Mouse (Mus musculus) hindbrain, postnatal 0 days (tissue): ENCODE results near the gene Gm17374. TPM values are rescaled to one million over a fixed set of nuclear protein-coding genes. Genes with fewer than 3 reads are reported as not detected.
"Not testable (repeated sequence)": the region's sequence is repeated elsewhere in the genome, so short reads cannot be mapped to it uniquely, and the experiment has no call there.

Source experiments
- ATAC-seq: fragments of 200-750 bp; cut with Nextera tagmentation; 2 replicates; pipeline ENCODE4 v1.8.0; 2017; ENCODE audit warnings: mild to moderate bottlenecking, moderate TSS enrichment, moderate library complexity
- DNase-seq: peaks from one replicate; pipeline ENCODE4 v3.0.0-alpha.2; 2015; ENCODE audit warnings: low spot score
- H3K27ac ChIP-seq: fragments of 300-500 bp; sonication (generic); 2 replicates; pipeline ENCODE4 v1.5.1; 2014; ENCODE audit warnings: mild to moderate bottlenecking
- H3K27me3 ChIP-seq: fragments of 300-500 bp; sonication (generic); 2 replicates; pipeline ENCODE4 v1.6.1; 2014; ENCODE audit warnings: low read length, mixed read lengths; ENCODE audit not compliant: insufficient read depth
- H3K36me3 ChIP-seq: fragments of 300-500 bp; sonication (generic); 2 replicates; pipeline ENCODE4 v1.6.1; 2014; ENCODE audit warnings: low read length, mixed read lengths; ENCODE audit not compliant: insufficient read depth
- H3K4me1 ChIP-seq: fragments of 300-500 bp; sonication (generic); 2 replicates; pipeline ENCODE4 v1.6.1; 2014; ENCODE audit warnings: antibody characterized with exemption, low read length, mixed read lengths; ENCODE audit not compliant: insufficient read depth
- H3K4me2 ChIP-seq: fragments of 300-500 bp; sonication (generic); 2 replicates; pipeline ENCODE4 v1.6.1; 2014; ENCODE audit warnings: low read depth, mild to moderate bottlenecking, low read length, moderate library complexity, mixed read lengths
- H3K4me3 ChIP-seq: fragments of 300-500 bp; sonication (generic); 2 replicates; pipeline ENCODE4 v1.5.1; 2014; ENCODE audit warnings: low read length
- H3K9ac ChIP-seq: fragments of 300-500 bp; sonication (generic); replicated peaks from 2 replicates; pipeline ENCODE4 v1.6.1; 2014; ENCODE audit warnings: mild to moderate bottlenecking, low read length, moderate library complexity, mixed read lengths
- H3K9me3 ChIP-seq: fragments of 300-500 bp; sonication (generic); 2 replicates; pipeline ENCODE4 v1.6.1; 2016; ENCODE audit warnings: low read length, mixed read lengths
- CTCF ChIP-seq: IDR thresholded peaks from 2 replicates; pipeline ENCODE4 v1.5.1; 2016; ENCODE audit warnings: antibody characterized with exemption, control low read depth, low read depth
- WGBS: fragments of 180-500 bp; shearing (Covaris S2); extraction: QIAGEN DNeasy Blood & Tissue Kit; methylation state at CpG from one replicate; pipeline ENCODE4 v1.1.7; 2014; 5-methylcytosine and 5-hydroxymethylcytosine counted together
- polyA plus RNA-seq: library from polyadenylated mRNA; unstranded; fragments of >200 nt; fragmentation: Nextera tagmentation; extraction: Ambion mirVana; gene quantifications from 2 replicates; pipeline ENCODE4 v1.2.1, GENCODE M21; 2015
- total RNA-seq: library from RNA; depleted of rRNA; stranded (reverse); fragments of >200 nt; gene quantifications from 2 replicates; pipeline ENCODE4 v1.2.3, GENCODE M21; 2014

The Gm17374 gene
- total and polyA plus RNA-seq, 2 experiments from 2014 or later = not detected

GRCm38 (mm10) chr2:140163351-140163854, 11.6 kb downstream of the Gm17374 start:
- H3K4me1 ChIP-seq = no peaks in the 10 kb centered on the region
- DNase-seq (no peak), ATAC-seq (no peak)
- H3K4me3 ChIP-seq = no peak overlapping the region
- WGBS = 97% methylated on average over 5 of the region's 5 CpGs
- peaks cover 20% of the 10 kb centered on the region for H3K36me3 ChIP-seq
- no peak overlapping the region for H3K9ac ChIP-seq
- H3K27ac ChIP-seq = no peak overlapping the region
- no peak overlapping the region for H3K4me2 ChIP-seq
- no peaks in the 10 kb centered on the region for H3K9me3 ChIP-seq
- no peak for TF ChIP-seq CTCF
- no peaks in the 10 kb centered on the region for H3K27me3 ChIP-seq

GRCm38 (mm10) chr2:140169057-140169456, 17.2 kb downstream of the Gm17374 start:
- 72% methylated on average over 1 of the region's 1 CpGs for WGBS
- Histone ChIP-seq H3K36me3 (peaks cover 16% of the 10 kb centered on the region; the same call in 1 of the 2 replicates), H3K4me3 (no peak overlapping the region), H3K27ac (no peak overlapping the region), H3K4me2 (no peak overlapping the region), H3K9me3 (no peaks in the 10 kb centered on the region), H3K27me3 (no peaks in the 10 kb centered on the region), H3K9ac (no peak overlapping the region), H3K4me1 (no peaks in the 10 kb centered on the region; the same call in 1 of the 2 replicates)
- DNase-seq = no peak
- TF ChIP-seq CTCF = no peak
- ATAC-seq = no peak

GRCm38 (mm10) chr2:140170127-140170802, 18.4 kb downstream of the Gm17374 start, which contains the start of the genes Esf1 and Ndufaf5:
Gene Esf1 (minus strand): TSS chr2:140170564.
Gene Ndufaf5 (plus strand): TSS chr2:140170649.
- peak within 1 kb of the TSS; percentile 78 for H3K4me3 ChIP-seq
- peak within 1 kb of the TSS; percentile 96 for H3K4me2 ChIP-seq
- peak within 1 kb of the TSS; percentile 75 for H3K9ac ChIP-seq
- no peaks in the 10 kb centered on the region for H3K9me3 ChIP-seq
- H3K4me1 ChIP-seq = no peaks in the 10 kb centered on the region; the same call in 1 of the 2 replicates
- no peaks in the 10 kb centered on the region for H3K27me3 ChIP-seq
- H3K27ac ChIP-seq = peak within 1 kb of the TSS; percentile 79
- peak; percentile 98 for ATAC-seq
- peaks cover 12% of the 10 kb centered on the region; the same call in 1 of the 2 replicates for H3K36me3 ChIP-seq
- 0 out of 2 replicates have a peak, but pooled peaks have one; percentile 11 for TF ChIP-seq CTCF
- 2% methylated on average over 43 of the region's 43 CpGs for WGBS
- DNase-seq = peak; percentile 99

- no peaks in the 10 kb centered on the region for H3K9me3 ChIP-seq
- H3K27ac ChIP-seq = peak overlapping the region; percentile 79
- peak overlapping the region; percentile 78 for H3K4me3 ChIP-seq
- peak; percentile 83 for ATAC-seq
- DNase-seq = peak; percentile 45
- no peaks in the 10 kb centered on the region for H3K27me3 ChIP-seq
- H3K9ac ChIP-seq = peak overlapping the region; percentile 75
- 8% methylated on average over 28 of the region's 28 CpGs for WGBS
- TF ChIP-seq CTCF = no peak
- H3K4me2 ChIP-seq = peak overlapping the region; percentile 96
- no peaks in the 10 kb centered on the region; the same call in 1 of the 2 replicates for H3K4me1 ChIP-seq
- H3K36me3 ChIP-seq = peaks cover 11% of the 10 kb centered on the region; the same call in 1 of the 2 replicates
Measured at GRCm38 (mm10) chr2:140170803-140171553, 19.1 kb downstream of the Gm17374 start.

GRCm38 (mm10) chr2:140185685-140186210, 33.9 kb downstream of the Gm17374 start:
- peak; percentile 34; the same call in 1 of the 2 replicates for TF ChIP-seq CTCF
- peak; percentile 7 for DNase-seq
- not testable (repeated sequence) for H3K9ac ChIP-seq, H3K4me1 ChIP-seq, ATAC-seq, H3K4me3 ChIP-seq, H3K36me3 ChIP-seq, H3K27ac ChIP-seq, H3K27me3 ChIP-seq, H3K4me2 ChIP-seq, H3K9me3 ChIP-seq
- WGBS = 89% methylated on average over 3 of the region's 3 CpGs

- 82% methylated on average over 2 of the region's 2 CpGs for WGBS
- TF ChIP-seq CTCF = peak; percentile 62
Measured at GRCm38 (mm10) chr2:140200713-140201112, 48.9 kb downstream of the Gm17374 start.

More at GRCm38 (mm10) chr2:140200713-140201112, 48.9 kb downstream of the Gm17374 start:
- ATAC-seq (no peak), DNase-seq (peak; percentile 62)
- Histone ChIP-seq H3K4me2 (no peak overlapping the region), H3K36me3 (peaks cover 19% of the 10 kb centered on the region), H3K27me3 (no peaks in the 10 kb centered on the region), H3K9ac (no peak overlapping the region), H3K9me3 (no peaks in the 10 kb centered on the region), H3K4me1 (no peaks in the 10 kb centered on the region), H3K27ac (no peak overlapping the region), H3K4me3 (no peak overlapping the region)
